Mouse (Mus musculus) kidney, adult 11 months (tissue): ENCODE measurements around the gene F5.

Source experiments
- DNase-seq: peaks from one replicate; pipeline ENCODE4 v3.0.0; 2022

Gene F5

GRCm38 (mm10) chr1:164151387-164152088, at the start of gene F5:
Gene F5 (plus strand): TSS chr1:164151838.
- DNase-seq: peak; percentile 31

GRCm38 (mm10) chr1:164109763-164110162, 41.9 kb upstream of the F5 start:
- DNase-seq: no peak

- no peak for DNase-seq
Measured at GRCm38 (mm10) chr1:164110591-164111329, 40.9 kb upstream of the F5 start.

- no peak for DNase-seq
Measured at GRCm38 (mm10) chr1:164114280-164114679, 37.4 kb upstream of the F5 start.

GRCm38 (mm10) chr1:164114947-164115493, 36.6 kb upstream of the F5 start, which contains the start of gene Selp:
Gene Selp (plus strand): TSS chr1:164115264.
- DNase-seq: no peak

GRCm38 (mm10) chr1:164115647-164116046, 36.0 kb upstream of the F5 start:
- DNase-seq: no peak

GRCm38 (mm10) chr1:164117869-164118268, 33.8 kb upstream of the F5 start:
- DNase-seq: no peak

GRCm38 (mm10) chr1:164119892-164120776, 31.5 kb upstream of the F5 start:
- no peak for DNase-seq

GRCm38 (mm10) chr1:164120777-164121158, 30.9 kb upstream of the F5 start:
- no peak for DNase-seq

GRCm38 (mm10) chr1:164123836-164124235, 27.8 kb upstream of the F5 start:
- DNase-seq: no peak

GRCm38 (mm10) chr1:164130013-164130412, 21.6 kb upstream of the F5 start:
- no peak for DNase-seq

GRCm38 (mm10) chr1:164132609-164133008, 19.0 kb upstream of the F5 start:
- DNase-seq: no peak

GRCm38 (mm10) chr1:164134101-164134500, 17.5 kb upstream of the F5 start:
- DNase-seq: no peak

- no peak for DNase-seq
Measured at GRCm38 (mm10) chr1:164135360-164135759, 16.3 kb upstream of the F5 start.

GRCm38 (mm10) chr1:164135960-164136359, 15.7 kb upstream of the F5 start:
- DNase-seq: no peak

- DNase-seq: no peak
Measured at GRCm38 (mm10) chr1:164136636-164137035, 15.0 kb upstream of the F5 start.

- DNase-seq: peak; percentile 57
Measured at GRCm38 (mm10) chr1:164138365-164139130, 13.1 kb upstream of the F5 start.

- DNase-seq: no peak
Measured at GRCm38 (mm10) chr1:164139464-164139863, 12.2 kb upstream of the F5 start.

GRCm38 (mm10) chr1:164149083-164149482, 2.6 kb upstream of the F5 start:
- no peak for DNase-seq

GRCm38 (mm10) chr1:164152836-164153235, 1.2 kb downstream of the F5 start:
- no peak for DNase-seq

GRCm38 (mm10) chr1:164154983-164155382, 3.3 kb downstream of the F5 start:
- no peak for DNase-seq

GRCm38 (mm10) chr1:164158571-164158970, 6.9 kb downstream of the F5 start:
- DNase-seq: no peak
